Mouse (Mus musculus): ENCODE data around the gene Sowaha.

The Sowaha gene

GRCm38 (mm10) chr11:53504376-53504775 lies 24.3 kb upstream of the Sowaha start:
- no peak for DNase-seq

- no peak for DNase-seq
Measured at GRCm38 (mm10) chr11:53503738-53504137, 23.7 kb upstream of the Sowaha start.

- DNase-seq: no peak
Measured at GRCm38 (mm10) chr11:53502039-53502765, 22.1 kb upstream of the Sowaha start.

GRCm38 (mm10) chr11:53500569-53500968 lies 20.5 kb upstream of the Sowaha start:
- no peak for DNase-seq

GRCm38 (mm10) chr11:53496946-53497345 lies 16.9 kb upstream of the Sowaha start:
- no peak for DNase-seq

GRCm38 (mm10) chr11:53495417-53495816 lies 15.3 kb upstream of the Sowaha start:
- DNase-seq: no peak

- DNase-seq: no peak
Measured at GRCm38 (mm10) chr11:53493243-53493955, 13.3 kb upstream of the Sowaha start.

GRCm38 (mm10) chr11:53491954-53492401 lies 11.9 kb upstream of the Sowaha start:
- DNase-seq: no peak

- no peak for DNase-seq
Measured at GRCm38 (mm10) chr11:53489421-53489820, 9.3 kb upstream of the Sowaha start.

- no peak for DNase-seq
Measured at GRCm38 (mm10) chr11:53489007-53489406, 8.9 kb upstream of the Sowaha start.

- DNase-seq: peak; percentile 46 to 49
Measured at GRCm38 (mm10) chr11:53486822-53487594, 6.9 kb upstream of the Sowaha start.

- no peak for DNase-seq
Measured at GRCm38 (mm10) chr11:53486351-53486750, 6.3 kb upstream of the Sowaha start.

- no peak for DNase-seq
Measured at GRCm38 (mm10) chr11:53485719-53486118, 5.6 kb upstream of the Sowaha start.

GRCm38 (mm10) chr11:53483159-53483891 lies 3.3 kb upstream of the Sowaha start:
- no peak for DNase-seq

- no peak for DNase-seq
Measured at GRCm38 (mm10) chr11:53481088-53481730, 1.1 kb upstream of the Sowaha start.

GRCm38 (mm10) chr11:53479171-53479782 lies 797 bp downstream of the Sowaha start:
- DNase-seq: no peak

- no peak for DNase-seq
Measured at GRCm38 (mm10) chr11:53478383-53479170, 1.5 kb downstream of the Sowaha start.

GRCm38 (mm10) chr11:53477833-53478232 lies 2.2 kb downstream of the Sowaha start:
- DNase-seq: no peak

GRCm38 (mm10) chr11:53475620-53476019 lies 4.5 kb downstream of the Sowaha start:
- DNase-seq: no peak

- no peak for DNase-seq
Measured at GRCm38 (mm10) chr11:53472709-53473108, 7.4 kb downstream of the Sowaha start.
